Mouse (Mus musculus): ENCODE measurements around the gene Zfp507.

The Zfp507 gene

DNA sequence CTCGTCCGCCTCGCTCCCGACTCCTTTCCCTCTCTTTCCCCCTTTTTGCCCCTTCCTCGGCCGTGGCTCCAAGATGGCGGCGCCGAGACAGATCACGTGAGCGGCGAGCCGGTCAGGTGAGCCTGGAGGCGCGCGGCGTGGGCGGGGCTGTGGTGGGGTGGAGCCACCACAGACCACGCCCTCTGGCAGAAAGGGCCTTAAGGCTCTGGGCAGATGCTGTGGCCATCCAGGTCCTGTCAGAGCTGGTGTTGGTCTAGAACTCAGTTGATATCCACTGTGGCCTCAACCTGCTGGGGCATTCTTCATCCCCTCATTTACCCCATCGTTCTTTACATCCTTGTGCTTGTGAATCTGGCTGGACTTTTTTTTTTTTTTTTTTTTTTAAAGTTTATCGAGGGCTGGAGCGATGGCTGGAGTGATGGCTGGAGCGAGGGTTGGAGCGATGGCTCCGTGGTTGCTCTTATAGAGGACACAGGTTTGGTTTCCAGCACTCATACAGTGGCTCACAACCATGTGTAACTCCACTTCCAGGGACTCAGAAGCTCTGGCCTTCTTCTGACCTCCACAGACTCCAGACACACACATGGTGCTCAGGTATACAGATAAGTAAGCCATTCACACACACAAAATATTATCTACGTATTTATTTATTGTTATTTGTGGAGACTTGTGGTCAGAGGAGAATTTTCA is at the start of gene Zfp507:
Gene Zfp507, minus strand, starts transcription at position 98 of the 690 bp plus-strand sequence.
- peak; percentile 94 for DNase-seq (ENCODE audit: extremely low read depth, insufficient read length, low spot score)

DNA sequence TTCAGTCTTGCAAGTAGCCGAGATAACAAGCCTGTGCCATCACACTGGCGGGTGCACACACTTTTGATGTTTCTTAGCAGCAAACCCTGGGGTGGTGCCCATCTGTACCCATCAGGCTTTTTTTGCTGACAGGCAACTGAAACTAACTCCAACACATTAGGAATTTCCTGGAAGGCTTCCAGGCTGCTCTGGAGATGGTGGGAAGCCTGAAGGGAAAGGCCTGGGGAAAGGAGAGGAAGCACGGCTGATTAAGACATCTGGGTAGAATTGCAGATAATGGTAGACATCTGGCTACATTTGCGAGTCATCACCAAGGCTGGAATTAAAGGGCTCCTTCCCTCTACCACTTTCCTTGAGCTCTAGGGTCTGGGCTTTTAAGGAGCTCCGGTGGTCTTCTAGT is 47.6 kb upstream of the Zfp507 start:
- DNase-seq (ENCODE audit: extremely low read depth, insufficient read length, low spot score): no peak

DNA sequence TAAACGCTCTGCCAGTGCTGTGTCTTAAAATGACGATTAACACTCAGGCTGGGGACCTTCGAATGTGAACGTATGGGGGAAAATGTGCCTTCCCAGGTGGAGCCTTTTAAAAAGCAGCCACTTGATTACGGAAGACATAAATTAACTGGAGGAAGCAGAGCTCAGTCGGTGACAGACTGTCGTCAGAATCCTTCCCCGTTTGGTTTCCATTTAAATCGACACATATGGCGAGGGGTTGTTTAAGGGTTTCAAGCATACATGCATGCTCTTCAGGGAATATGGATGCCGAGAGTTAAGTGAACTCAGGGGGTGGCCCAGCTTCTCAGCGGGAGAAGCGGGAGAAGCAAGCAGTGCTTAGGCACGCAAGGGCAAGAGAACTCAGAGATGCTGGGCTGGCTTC is 45.7 kb upstream of the Zfp507 start:
- DNase-seq (ENCODE audit: extremely low read depth, insufficient read length, low spot score): no peak

DNA sequence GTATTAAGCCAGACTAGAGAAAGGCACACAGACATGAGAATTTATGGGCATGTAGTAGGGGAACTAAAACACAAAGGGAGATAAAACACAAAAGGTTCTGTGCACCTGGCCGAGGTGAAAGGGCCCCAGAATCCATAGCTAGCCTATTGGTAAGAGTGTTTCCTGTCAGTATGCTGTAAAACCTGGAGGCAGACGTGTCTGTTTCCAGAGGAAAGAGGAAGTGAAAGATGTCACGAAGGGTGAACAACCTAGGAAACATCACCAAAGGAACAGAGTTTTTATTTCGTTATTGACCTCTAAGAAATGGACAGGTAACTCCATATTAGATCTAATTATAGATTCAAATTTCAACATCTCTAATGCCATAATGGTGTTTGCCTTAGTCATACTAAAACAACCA is 37.7 kb upstream of the Zfp507 start:
- no peak for DNase-seq (ENCODE audit: extremely low read depth, insufficient read length, low spot score)

DNA sequence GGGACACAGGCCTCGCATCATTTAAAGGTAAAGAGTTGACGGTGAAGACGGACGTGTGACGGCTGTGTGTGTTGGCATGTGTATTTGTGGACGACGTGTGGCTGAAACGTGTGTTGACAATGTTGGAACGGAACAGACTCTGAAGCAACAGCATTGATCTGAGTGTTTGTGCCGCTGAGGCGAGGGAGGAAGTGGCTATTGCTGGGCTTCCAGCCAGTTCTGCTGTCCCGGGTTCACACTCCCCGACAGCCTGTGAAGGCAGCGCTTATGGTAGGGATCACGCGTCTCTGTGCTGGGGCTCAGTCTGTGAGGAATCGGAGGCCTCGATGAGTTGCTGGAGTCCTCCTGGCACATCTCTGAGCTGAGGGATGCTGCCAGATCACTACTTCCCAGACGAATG is 34.0 kb upstream of the Zfp507 start:
- DNase-seq (ENCODE audit: extremely low read depth, insufficient read length, low spot score): no peak

DNA sequence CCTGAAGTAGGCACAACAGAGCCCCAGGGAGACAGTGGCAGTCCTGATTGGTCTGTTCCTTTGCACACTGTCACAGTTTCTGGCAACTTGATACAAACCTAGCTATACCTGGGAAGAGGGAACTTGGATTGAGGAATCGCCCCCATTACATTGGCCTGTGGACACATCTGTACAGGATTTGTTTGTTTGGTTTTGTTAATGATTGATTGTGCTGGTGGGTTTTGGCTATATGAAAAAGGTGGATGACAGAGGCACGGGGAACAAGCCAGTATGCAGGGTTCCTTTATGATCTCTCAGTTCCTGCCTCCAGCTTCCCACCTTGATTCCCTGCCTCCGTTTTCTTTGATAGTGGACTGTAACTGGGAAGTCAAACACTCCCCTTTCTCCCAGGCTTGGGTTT is 33.6 kb upstream of the Zfp507 start:
- no peak for DNase-seq (ENCODE audit: extremely low read depth, insufficient read length, low spot score)

DNA sequence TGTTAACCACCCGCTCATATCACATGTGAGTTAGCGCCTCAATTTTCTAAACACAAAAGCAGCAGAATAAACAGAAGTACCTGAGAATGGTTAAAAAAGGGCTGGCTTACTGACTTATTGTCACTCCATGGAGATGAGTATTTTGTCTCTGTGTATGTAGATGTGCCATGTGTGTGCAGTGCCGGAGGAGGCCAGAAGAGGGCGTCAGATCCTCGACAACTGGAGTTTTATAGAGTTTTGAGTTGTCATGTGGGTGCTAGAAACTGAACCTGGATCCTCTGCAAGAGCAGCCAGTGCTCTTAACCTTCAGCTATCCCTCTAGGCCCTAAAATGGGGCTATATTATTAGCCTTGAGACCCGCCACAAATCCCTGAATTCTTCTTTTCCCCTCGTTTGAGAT is 27.3 kb upstream of the Zfp507 start:
- DNase-seq (ENCODE audit: extremely low read depth, insufficient read length, low spot score): no peak

DNA sequence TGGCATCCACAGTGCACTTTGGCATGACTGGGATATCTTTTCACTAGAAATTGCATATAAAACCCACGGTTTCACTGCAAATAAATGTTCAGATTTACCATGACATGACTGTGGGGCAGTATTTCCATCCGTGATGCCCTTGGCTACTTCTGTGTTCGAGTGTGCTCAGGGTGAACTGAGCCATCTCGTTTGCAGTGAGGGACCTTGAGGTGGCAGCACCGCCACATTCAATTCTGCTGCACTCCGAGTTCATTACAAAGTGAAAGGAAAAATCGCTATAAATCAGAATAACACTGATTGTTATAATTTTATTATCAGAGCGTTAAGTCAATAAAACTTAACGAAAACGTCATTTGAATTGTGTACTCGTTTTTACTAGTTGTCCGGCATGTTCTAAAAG is 21.1 kb upstream of the Zfp507 start:
- no peak for DNase-seq (ENCODE audit: extremely low read depth, insufficient read length, low spot score)

DNA sequence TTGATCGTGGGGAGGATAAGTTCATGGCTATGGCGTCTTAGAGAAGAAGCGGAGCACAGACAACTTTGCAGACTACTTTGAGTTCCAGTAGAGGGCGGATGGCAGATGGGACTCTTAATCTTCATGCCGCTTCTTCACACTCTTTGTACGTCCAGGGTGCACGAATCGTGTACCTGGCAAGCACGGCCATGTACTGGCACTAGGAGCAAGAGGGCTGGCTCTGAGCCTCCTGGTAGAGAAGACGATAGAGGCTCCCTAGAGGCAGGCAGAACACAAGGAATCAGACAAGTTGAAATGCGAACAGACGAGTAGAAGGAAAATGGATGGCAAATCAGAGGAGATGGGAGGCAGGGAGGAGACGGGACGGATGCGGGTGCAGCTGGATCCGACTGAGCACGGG is 19.5 kb upstream of the Zfp507 start:
- no peak for DNase-seq (ENCODE audit: extremely low read depth, insufficient read length, low spot score)

DNA sequence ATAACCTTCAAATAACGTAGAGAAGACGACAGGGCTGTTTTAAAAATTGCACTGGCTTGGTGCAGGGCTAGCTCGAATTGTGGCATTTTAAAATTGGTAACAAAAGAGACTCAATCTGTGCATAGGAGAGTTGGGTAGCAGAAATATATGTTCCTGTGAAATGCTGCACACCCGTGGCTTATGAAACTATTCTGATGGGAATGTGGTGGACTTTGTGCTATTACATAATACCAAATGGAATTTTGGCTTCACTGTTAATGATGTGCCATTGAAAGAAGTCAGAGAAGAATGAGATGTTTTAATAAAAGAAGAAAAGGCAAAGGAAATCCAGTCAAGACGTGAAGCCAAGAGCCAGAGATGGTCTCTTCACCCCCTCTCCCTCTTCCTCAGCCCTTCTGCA is 18.6 kb upstream of the Zfp507 start:
- no peak for DNase-seq (ENCODE audit: extremely low read depth, insufficient read length, low spot score)

DNA sequence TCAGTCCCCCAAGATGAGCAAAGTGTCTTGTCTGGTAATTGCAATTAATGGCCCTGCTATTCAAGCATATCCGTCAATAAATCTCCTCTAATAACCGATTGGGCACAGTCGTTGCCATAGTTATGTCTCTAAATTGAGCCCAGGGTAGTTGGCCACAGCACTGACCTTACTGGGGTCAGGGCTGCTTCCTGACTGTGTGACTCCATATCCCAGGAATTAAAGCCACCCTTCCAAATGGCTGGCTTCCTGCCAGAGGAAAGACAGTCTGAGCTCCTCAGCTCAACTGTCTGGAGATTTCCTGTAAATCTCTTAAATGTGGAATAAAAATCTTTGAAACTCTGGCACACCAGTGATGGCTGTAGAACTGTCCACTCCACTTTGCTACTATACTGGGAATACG is 16.7 kb upstream of the Zfp507 start:
- no peak for DNase-seq (ENCODE audit: extremely low read depth, insufficient read length, low spot score)

DNA sequence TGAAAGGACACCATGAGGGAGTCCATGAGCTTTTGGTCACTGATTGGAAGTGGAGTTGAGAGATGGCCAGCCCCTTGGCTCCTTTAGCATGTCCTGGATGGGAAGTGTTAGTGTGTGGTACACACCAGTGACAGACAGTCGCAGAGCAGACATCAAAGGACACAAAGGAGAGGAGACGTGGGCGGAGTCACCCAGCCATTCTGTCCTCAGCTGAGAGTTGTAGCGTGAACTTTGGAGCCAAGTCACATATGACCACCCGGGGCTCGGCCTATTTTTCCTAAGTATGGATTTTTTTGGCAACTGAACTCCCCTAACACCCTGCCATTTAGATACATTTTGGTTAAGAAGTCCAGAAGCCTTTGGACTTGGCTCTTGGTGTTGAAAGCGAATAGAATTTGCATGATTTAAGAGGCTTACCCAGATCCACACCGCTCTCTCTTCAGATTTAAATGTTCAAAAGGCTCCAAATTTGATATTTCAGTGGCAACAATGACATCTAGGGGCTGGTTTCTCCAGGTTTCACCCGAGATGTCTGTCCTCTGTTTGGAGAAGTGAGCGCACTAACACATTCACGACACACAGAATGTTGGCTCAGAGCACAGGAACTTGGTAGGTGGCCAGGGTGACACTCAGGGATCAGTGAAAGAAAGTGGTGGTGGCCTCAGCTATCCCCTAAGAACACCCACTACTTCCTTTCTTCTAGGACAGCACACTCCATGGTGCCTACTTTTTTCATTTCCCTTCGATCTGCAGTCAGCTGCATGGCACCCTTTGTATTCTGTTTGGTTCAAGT is 12.2 kb upstream of the Zfp507 start:
- DNase-seq (ENCODE audit: extremely low read depth, insufficient read length, low spot score): no peak

DNA sequence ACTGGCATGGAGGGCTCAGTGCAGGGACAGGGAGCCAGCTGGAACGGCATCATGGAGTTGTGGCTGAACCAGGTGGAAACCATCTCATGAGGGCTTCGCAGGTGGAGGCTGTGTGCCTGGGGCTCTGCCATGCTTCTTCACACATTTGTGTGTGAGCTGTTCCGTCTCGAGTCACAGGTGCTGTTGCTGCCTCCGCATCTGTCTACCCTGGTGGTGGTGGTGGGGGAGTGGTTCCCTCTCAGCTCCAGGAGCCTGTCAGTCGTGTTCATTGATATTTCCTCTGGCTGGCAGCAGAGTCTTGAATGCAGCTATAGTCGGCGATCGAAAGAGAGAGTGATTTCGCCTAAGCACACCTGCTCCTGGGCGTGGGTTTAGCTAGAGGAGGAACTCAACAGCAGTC is 10.5 kb upstream of the Zfp507 start:
- no peak for DNase-seq (ENCODE audit: extremely low read depth, insufficient read length, low spot score)

DNA sequence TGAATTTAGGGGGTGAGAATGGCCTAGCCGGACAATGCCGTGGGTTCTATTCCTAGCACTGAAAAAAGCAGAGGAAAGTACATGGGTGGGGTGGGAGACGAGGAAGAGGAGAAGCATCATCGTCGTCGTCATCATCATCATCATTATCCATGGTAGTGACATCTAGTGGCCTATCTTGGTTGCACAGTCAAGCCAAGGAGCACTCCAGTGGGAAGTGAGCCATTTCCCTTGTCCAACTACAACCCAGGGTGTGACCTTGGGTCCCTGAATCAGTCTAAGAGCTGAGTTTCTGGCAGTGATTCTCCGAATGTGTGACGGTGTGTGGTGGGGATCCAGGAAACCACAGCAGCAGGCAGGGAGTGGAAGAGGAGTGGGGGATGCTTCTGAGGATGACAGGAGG is 7.9 kb upstream of the Zfp507 start:
- peak; percentile 11 for DNase-seq (ENCODE audit: extremely low read depth, insufficient read length, low spot score)

DNA sequence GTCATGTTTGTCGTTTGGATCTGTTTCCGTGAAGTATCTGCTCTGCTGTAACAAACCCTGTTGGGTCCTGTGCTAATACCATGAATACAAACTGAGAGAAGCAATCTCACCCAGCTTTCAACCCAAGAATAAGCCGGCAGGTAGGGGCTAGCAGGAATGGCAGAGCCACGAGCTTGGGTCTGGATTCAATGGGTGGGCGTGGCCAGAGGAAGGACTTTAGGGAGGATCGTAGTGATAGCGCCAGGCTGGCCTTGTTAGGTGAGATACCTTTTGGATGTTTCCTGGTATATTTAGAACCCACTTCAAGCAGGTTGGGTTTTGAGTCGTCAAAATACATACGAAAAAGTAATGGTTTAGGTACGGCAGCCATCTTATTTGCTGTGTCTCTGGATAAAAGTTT is 1.4 kb upstream of the Zfp507 start:
- DNase-seq (ENCODE audit: extremely low read depth, insufficient read length, low spot score): no peak

DNA sequence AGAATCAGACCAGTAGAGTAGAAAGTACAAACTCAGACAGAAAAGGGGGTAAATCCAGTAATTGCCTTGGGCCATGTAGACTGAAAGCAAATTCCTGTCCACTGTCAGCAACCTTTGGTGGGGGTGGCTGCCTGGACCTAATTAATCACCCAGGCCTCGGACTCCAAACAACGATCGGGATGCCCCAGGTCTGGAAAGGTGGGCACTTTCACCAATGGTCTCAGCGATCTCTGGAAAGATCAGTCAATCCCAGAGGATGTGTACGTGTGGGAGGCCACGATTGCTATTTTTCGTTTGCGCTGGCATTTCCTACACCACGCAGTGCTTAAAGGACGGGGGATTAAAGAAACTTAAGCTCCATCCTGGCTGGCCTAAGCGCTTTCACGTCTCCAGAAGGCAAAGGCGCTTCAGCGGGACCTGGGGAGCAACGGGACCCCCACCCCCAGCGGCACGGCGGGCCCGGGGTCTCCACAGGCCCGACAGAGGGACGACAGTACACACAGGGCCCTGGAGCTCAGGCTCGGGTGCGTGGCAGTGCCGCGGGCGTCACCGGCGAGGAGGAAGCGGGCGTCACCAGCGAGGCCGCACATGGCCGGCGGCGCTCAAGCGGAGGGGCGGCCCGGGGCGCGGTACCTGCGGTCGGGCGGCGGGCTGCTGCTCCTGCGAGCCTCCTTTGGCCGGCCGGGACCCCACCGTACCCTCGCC is 450 bp downstream of the Zfp507 start:
- no peak for DNase-seq (ENCODE audit: extremely low read depth, insufficient read length, low spot score)

DNA sequence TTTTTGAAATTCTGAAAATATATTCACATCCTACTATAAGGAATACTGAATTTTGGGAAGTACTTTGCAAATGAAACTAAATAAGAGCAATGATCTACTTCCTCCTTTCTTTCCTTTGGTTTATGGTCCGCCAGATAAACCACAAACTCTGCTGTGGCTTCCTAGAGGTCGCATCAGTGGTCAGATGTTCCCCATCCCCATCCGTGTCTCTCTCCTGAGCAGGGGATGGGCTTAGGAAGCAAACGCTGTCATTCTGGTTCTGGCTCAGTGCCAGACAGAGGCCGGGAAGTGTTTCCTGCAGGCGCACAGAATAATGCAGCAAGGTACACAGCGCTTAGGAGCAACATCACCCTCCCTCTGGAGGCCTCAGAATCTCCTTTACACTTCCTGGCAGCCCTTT is 6.7 kb downstream of the Zfp507 start:
- DNase-seq (ENCODE audit: extremely low read depth, insufficient read length, low spot score): no peak

DNA sequence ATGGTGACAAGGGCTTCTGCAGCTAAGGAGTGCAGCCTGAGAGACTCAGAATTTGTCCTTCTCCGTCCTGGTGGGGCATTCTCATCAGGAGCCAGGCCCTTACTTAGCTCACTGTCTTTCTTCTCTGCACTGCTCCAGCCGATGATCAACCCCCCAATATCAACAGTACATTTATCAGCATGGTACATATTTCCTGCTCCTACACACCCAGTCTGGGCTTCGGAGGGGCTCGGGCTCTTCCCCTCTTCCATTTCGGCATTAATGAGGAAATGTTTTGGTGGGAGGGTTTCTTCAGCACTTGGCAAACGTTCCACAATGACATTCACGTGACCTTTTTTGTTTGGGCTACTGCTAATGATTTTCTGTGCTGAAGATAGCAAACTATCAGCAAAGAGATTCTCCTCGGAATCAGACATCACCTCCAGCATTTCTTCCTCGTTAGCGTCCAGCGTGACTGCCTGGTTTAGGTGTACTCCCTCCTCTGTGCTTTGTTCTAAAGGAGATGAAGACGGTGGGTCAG is 8.6 kb downstream of the Zfp507 start:
- DNase-seq (ENCODE audit: extremely low read depth, insufficient read length, low spot score): no peak

DNA sequence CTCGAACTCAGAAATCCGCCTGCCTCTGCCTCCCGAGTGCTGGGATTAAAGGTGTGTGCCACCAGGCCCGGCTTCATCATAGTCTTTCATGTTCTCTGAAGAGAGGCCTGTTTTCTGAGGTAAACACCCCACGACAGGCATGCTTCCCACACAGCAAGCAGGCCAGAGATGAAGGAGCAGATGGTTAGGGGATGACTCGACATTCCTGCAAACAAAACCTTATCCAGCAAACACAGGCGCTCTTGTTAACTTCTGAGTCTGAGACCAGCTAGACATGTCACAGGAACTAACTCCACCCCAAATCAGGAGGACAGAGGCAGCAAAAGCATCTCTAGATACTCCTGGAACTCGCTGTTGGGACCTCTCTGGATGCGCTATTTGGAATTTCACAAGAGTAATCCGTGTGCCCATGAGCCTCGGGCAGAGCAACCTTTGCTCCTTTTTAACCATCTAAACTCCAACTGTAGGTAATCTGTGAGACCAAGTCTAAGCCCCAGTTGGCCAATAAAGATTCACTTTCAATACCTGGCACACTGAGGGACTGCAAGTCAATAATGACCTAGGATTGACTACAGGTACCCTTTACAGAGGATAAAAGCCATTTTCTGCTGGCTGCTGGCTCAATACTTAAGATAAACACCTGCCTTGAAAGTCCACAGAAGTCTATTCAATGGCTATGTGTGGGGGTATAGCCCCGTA is 10.5 kb downstream of the Zfp507 start:
- no peak for DNase-seq (ENCODE audit: extremely low read depth, insufficient read length, low spot score)

DNA sequence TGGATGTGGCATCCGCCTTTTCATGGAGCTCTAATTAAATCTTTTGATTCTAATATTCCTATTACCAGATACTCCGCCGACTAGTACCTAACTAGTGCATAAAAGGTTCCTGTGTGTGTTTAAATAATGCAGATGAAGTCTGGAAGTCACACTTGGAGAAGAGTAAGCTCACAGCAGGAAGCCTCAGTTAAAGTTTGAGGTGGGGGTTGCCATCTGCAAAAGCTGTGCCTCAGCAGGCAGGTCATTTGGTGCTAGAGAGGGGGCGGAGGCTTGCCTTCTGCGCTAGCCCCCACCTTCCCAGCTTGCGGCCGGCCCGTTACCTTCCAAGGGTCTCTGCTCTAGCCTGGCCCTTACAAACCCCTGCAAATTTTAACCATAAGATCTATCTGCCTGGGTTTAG is 11.9 kb downstream of the Zfp507 start:
- DNase-seq (ENCODE audit: extremely low read depth, insufficient read length, low spot score): no peak

DNA sequence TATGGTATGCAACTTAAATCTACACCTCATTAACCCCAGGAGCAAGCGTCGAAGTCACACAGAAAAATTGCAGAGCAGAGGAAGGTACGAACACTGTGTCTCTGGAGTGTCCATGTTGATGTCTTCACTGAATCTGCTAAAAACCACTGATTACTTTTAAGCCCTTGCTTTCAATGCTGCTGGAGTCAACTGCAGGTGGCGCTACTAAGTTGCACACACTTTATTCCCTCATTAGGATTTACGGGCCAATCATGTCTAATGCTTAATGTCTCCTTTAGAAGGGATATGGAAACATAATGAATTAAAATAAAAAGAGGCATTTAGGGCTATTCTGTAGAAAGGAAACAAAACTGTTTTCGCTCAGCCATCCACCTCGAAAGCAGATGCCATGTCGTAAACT is 12.6 kb downstream of the Zfp507 start:
- no peak for DNase-seq (ENCODE audit: extremely low read depth, insufficient read length, low spot score)
